Mouse (Mus musculus): ENCODE results near the gene Defb29.

DNA sequence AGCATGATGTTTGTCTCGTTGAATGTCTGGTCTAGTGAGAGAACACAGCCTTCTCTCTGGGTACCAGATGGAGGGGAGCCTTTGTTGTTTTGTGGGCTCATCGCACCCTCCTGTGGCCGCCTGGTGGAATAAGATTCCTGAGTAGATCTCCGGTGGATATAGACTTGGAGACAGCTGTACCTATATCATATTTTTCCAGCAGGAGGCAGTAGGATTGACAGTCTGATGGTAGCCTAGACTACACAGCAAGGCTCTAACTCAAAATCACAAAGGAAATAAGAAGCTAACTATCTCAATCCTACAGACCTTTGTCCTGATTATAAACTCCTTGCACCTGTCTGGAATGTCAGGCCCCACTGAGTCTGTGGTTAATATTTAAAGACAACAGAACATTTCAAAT lies 4.8 kb upstream of the Defb29 start:
- TF ChIP-seq CTCF (IDR thresholded peaks at IDR 0.05; ENCODE audit: borderline replicate concordance, insufficient read depth, low read depth, low read length) (peak; percentile 51; the same call in 1 of the 2 replicates), POLR2A (IDR thresholded peaks at IDR 0.05; ENCODE audit: borderline replicate concordance, insufficient read depth, low read length) (no peak)

Measured in cerebellum, adult 2 months (tissue).